Mouse (Mus musculus) cortical plate, adult 2 months (tissue): ENCODE data around the gene Olfr441.

Source experiments
- CTCF ChIP-seq: fragments of 200-500 bp; IDR thresholded peaks from 2 replicates; pipeline ENCODE4 v1.5.1; 2011; ENCODE audit warnings: mild to moderate bottlenecking, control low read depth, low read length; ENCODE audit not compliant: insufficient read depth; ENCODE audit errors: extremely low read depth
- POLR2A ChIP-seq: fragments of 200-500 bp; IDR thresholded peaks from 2 replicates; pipeline ENCODE4 v1.6.1; 2011; ENCODE audit warnings: mild to moderate bottlenecking, low read length, control low read depth; ENCODE audit not compliant: insufficient read depth; ENCODE audit errors: extremely low read depth

- TF ChIP-seq CTCF (no peak), POLR2A (no peak)
Measured at GRCm38 (mm10) chr6:43162982-43163381, 56.8 kb downstream of the Olfr441 start, which contains the start of gene Olfr437.
